Mouse (Mus musculus) spleen, embryonic (tissue): ENCODE results near the gene 2300009A05Rik.

Experiments used
- CTCF ChIA-PET: fragments of 350-600 bp; sonication (Branson Sonifier 250); formaldehyde crosslinking; loops from one replicate; lab custom pipeline; 2022; lab: Charles Lee

2300009A05Rik gene

GRCm38 (mm10) chr9:63348146-63348545 is 50.9 kb downstream of the 2300009A05Rik start:
- CTCF ChIA-PET = no interaction called here

GRCm38 (mm10) chr9:63346029-63346428 is 53.0 kb downstream of the 2300009A05Rik start:
- CTCF ChIA-PET = no interaction called here
